Mouse (Mus musculus): Measurements from ENCODE around the gene Cd164.

The Cd164 gene

GRCm38 (mm10) chr10:41500941-41501340 is 18.3 kb upstream of the Cd164 start:
- no peak for DNase-seq (ENCODE audit: low read depth)

GRCm38 (mm10) chr10:41504996-41505395 is 14.2 kb upstream of the Cd164 start:
- no peak for DNase-seq (ENCODE audit: low read depth)

GRCm38 (mm10) chr10:41505446-41505845 is 13.8 kb upstream of the Cd164 start:
- peak; percentile 93 for DNase-seq (ENCODE audit: low read depth)

GRCm38 (mm10) chr10:41509160-41509559 is 10.1 kb upstream of the Cd164 start:
- DNase-seq (ENCODE audit: low read depth), result peak; percentile 45

GRCm38 (mm10) chr10:41514301-41514700 is 4.9 kb upstream of the Cd164 start:
- DNase-seq (ENCODE audit: low read depth), result no peak

- no peak for DNase-seq (ENCODE audit: low read depth)
Measured at GRCm38 (mm10) chr10:41514921-41515320, 4.3 kb upstream of the Cd164 start.

GRCm38 (mm10) chr10:41518508-41518980 is 670 bp upstream of the Cd164 start:
- DNase-seq (ENCODE audit: low read depth), result peak; percentile 88

GRCm38 (mm10) chr10:41519640-41520409 is 611 bp downstream of the Cd164 start:
- DNase-seq (ENCODE audit: low read depth), result peak; percentile 53

GRCm38 (mm10) chr10:41520410-41520673 is 1.1 kb downstream of the Cd164 start:
- DNase-seq (ENCODE audit: low read depth), result no peak

- DNase-seq (ENCODE audit: low read depth), result no peak
Measured at GRCm38 (mm10) chr10:41523386-41523785, 4.2 kb downstream of the Cd164 start.

GRCm38 (mm10) chr10:41525696-41526095 is 6.5 kb downstream of the Cd164 start:
- DNase-seq (ENCODE audit: low read depth), result no peak

- DNase-seq (ENCODE audit: low read depth), result no peak
Measured at GRCm38 (mm10) chr10:41529972-41530371, 10.8 kb downstream of the Cd164 start.

- DNase-seq (ENCODE audit: low read depth), result no peak
Measured at GRCm38 (mm10) chr10:41535991-41536390, 16.8 kb downstream of the Cd164 start.

GRCm38 (mm10) chr10:41536714-41537113 is 17.5 kb downstream of the Cd164 start:
- no peak for DNase-seq (ENCODE audit: low read depth)

GRCm38 (mm10) chr10:41537226-41537982 is 18.2 kb downstream of the Cd164 start:
- no peak for DNase-seq (ENCODE audit: low read depth)

GRCm38 (mm10) chr10:41537983-41538330 is 18.7 kb downstream of the Cd164 start:
- peak; percentile 25 for DNase-seq (ENCODE audit: low read depth)

- DNase-seq (ENCODE audit: low read depth), result no peak
Measured at GRCm38 (mm10) chr10:41538986-41539385, 19.8 kb downstream of the Cd164 start.

- no peak for DNase-seq (ENCODE audit: low read depth)
Measured at GRCm38 (mm10) chr10:41542057-41542456, 22.8 kb downstream of the Cd164 start.

GRCm38 (mm10) chr10:41543439-41543838 is 24.2 kb downstream of the Cd164 start:
- DNase-seq (ENCODE audit: low read depth), result no peak

GRCm38 (mm10) chr10:41543844-41544243 is 24.6 kb downstream of the Cd164 start:
- no peak for DNase-seq (ENCODE audit: low read depth)

GRCm38 (mm10) chr10:41544481-41545190 is 25.4 kb downstream of the Cd164 start:
- DNase-seq (ENCODE audit: low read depth), result no peak

GRCm38 (mm10) chr10:41545224-41545755 is 26.1 kb downstream of the Cd164 start:
- DNase-seq (ENCODE audit: low read depth), result no peak
